Mouse (Mus musculus): Measurements from ENCODE around the gene Tcl1b1.
"Not testable (repeated sequence)": the region's sequence is repeated elsewhere in the genome, so short reads cannot be mapped to it uniquely, and the experiment has no call there.

DNA sequence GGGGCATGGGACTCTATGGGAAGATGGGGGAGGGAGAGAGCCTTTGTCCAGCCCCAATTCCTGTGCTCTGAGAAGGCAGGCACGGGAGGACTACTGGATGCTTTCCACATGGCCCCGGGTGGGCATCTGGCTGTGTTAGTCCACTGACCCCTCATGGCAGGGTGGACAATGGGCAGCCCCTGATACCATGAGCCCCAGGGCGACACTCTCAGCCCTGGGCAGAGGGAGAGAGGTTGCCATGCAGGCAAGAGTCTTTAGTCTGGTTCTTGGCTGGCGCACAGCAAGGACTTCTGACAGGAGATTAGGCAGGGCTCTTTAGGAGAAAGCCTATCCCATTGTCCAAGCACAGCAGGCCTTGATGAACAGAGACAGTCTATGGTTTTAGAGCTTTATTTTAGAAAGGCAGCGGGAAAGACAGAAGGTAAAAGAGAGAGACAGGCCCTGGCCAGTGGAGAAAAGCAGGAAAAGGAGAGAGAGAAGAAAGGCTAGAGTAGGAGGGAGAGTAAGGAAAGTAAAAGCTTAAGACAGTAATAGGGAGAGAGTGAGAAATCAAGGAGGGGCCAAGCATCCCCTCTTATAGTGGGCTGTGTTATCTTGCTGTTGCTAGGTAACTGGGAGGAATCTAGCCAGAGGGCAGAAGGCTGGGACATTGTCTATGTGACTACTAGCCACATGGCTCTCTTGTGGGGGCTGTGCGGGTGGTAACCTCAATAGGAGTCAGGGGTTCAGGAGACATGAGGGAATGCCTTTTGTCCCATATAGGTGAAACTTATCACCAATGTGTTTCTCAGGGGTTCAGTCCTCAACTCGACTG lies 40.4 kb downstream of the Tcl1b1 start:
- not testable (repeated sequence) for TF ChIP-seq POLR2A, CTCF (IDR thresholded peaks at IDR 0.05; ENCODE audit: extremely low read depth, insufficient read depth, low read length)
